8 mouse cellular contexts compared by ENCODE assay signal in genomic region chr12:24680096-24680491, GRCm38 (mm10). TPM values are rescaled to one million over a fixed set of nuclear protein-coding genes. Genes with fewer than 3 reads are reported as not detected.
DNase-seq lines count a peak whose midpoint lies in the region; ATAC-seq and TF ChIP-seq lines count a peak whose summit lies in the region.

No protein-coding gene starts in this region.

- H3K9ac ChIP-seq in lung, embryonic 14.5 days = peak overlapping the region; percentile 65

- no peak for TF ChIP-seq POLR2A in spleen, adult 2 months (IDR thresholded peaks at IDR 0.05; ENCODE audit: low read depth, low read length)
- no peak for TF ChIP-seq POLR2A in thymus, adult 2 months (IDR thresholded peaks at IDR 0.05; ENCODE audit: control insufficient read depth, extremely low read depth, insufficient read depth, low read length, poor library complexity)

- ATAC-seq in lung, embryonic 14.5 days (ENCODE audit: insufficient read depth) = peak; percentile 14; the same call in 1 of the 2 replicates

- no peaks in the 10 kb centered on the region for H3K36me3 ChIP-seq in spleen, adult 2 months (ENCODE audit: control insufficient read depth, insufficient read depth, low read length)
- H3K36me3 ChIP-seq in heart, embryonic 10.5 days = no peaks in the 10 kb centered on the region
- H3K36me3 ChIP-seq in lung, embryonic 14.5 days (ENCODE audit: insufficient read depth) = no peaks in the 10 kb centered on the region
- H3K36me3 ChIP-seq in thymus, adult 2 months (ENCODE audit: control insufficient read depth, insufficient read depth, low read length) = no peaks in the 10 kb centered on the region

- H3K4me1 ChIP-seq in spleen, adult 2 months (ENCODE audit: control insufficient read depth, insufficient read depth, insufficient read length) = peaks cover 5% of the 10 kb centered on the region; the same call in 1 of the 2 replicates
- H3K4me1 ChIP-seq in heart, embryonic 10.5 days = peaks cover 23% of the 10 kb centered on the region
- H3K4me1 ChIP-seq in lung, embryonic 14.5 days (ENCODE audit: insufficient read depth) = peaks cover 10% of the 10 kb centered on the region
- no peaks in the 10 kb centered on the region for H3K4me1 ChIP-seq in thymus, adult 2 months (replicated peaks; ENCODE audit: control insufficient read depth, insufficient read depth, low read length)

- no peak overlapping the region; the same call in 1 of the 2 replicates for H3K4me3 ChIP-seq in spleen, adult 2 months (ENCODE audit: extremely low read depth, insufficient read depth, insufficient read length)
- H3K4me3 ChIP-seq in heart, embryonic 10.5 days = peak overlapping the region; percentile 64
- peak overlapping the region; percentile 56 for H3K4me3 ChIP-seq in lung, embryonic 14.5 days (ENCODE audit: low read depth, low read length)
- no peak overlapping the region for H3K4me3 ChIP-seq in thymus, adult 2 months (ENCODE audit: control insufficient read depth, insufficient read depth, low read length)

- TF ChIP-seq CTCF in spleen, adult 2 months (IDR thresholded peaks at IDR 0.05; ENCODE audit: extremely low read depth, insufficient read depth, insufficient read length, insufficient replicate concordance) = no peak
- no peak for TF ChIP-seq CTCF in lung, embryonic 14.5 days (IDR thresholded peaks at IDR 0.05; ENCODE audit: low read depth)
- TF ChIP-seq CTCF in thymus, adult 2 months (IDR thresholded peaks at IDR 0.05; ENCODE audit: borderline replicate concordance, control insufficient read depth, extremely low read depth, insufficient read depth, low read length, poor library complexity) = no peak

- H3K9me3 ChIP-seq in heart, embryonic 10.5 days = no peaks in the 10 kb centered on the region
- H3K9me3 ChIP-seq in lung, embryonic 14.5 days (ENCODE audit: low read depth, low read length) = no peaks in the 10 kb centered on the region

- H3K4me2 ChIP-seq in lung, embryonic 14.5 days = peak overlapping the region; percentile 92

- WGBS in spleen, adult 2 months = 52% methylated on average over 9 of the region's 9 CpGs
- 16% methylated on average over 9 of the region's 9 CpGs for WGBS in heart, embryonic 10.5 days
- 6% methylated on average over 9 of the region's 9 CpGs for WGBS in lung, embryonic 14.5 days
- 63% methylated on average over 9 of the region's 9 CpGs for WGBS in thymus, adult 2 months

- peak overlapping the region; percentile 42; the same call in 1 of the 2 replicates for H3K27ac ChIP-seq in spleen, adult 2 months (ENCODE audit: insufficient read depth, low read length)
- H3K27ac ChIP-seq in heart, embryonic 10.5 days = peak overlapping the region; percentile 69; the same call in 1 of the 2 replicates
- no peak overlapping the region for H3K27ac ChIP-seq in lung, embryonic 14.5 days (ENCODE audit: low read depth)
- H3K27ac ChIP-seq in thymus, adult 2 months (ENCODE audit: control insufficient read depth, insufficient read depth, low read length) = no peak overlapping the region

- peaks cover 7% of the 10 kb centered on the region for H3K27me3 ChIP-seq in spleen, adult 2 months (ENCODE audit: control insufficient read depth, insufficient read depth, low read length)
- H3K27me3 ChIP-seq in heart, embryonic 10.5 days (ENCODE audit: insufficient read depth, poor library complexity, severe bottlenecking) = peaks cover 63% of the 10 kb centered on the region
- peaks cover 14% of the 10 kb centered on the region for H3K27me3 ChIP-seq in lung, embryonic 14.5 days (ENCODE audit: insufficient read depth, low read length)
- H3K27me3 ChIP-seq in thymus, adult 2 months (ENCODE audit: control insufficient read depth, insufficient read depth, low read length) = peaks cover 14% of the 10 kb centered on the region; the same call in 1 of the 2 replicates

- DNase-seq in spleen, adult 2 months (ENCODE audit: low read depth in 1 of 2, low spot score in 2 of 2) = no peak
- no peak for DNase-seq in spleen, postnatal 14 days (ENCODE audit: low spot score in 2 of 2)
- no peak for DNase-seq in heart, embryonic 10.5 days (ENCODE audit: low spot score)
- peak; percentile 60 for DNase-seq in kidney, adult 9 months
- peak; percentile 36 for DNase-seq in lung, embryonic 14.5 days
- peak; percentile 81 for DNase-seq in skeletal muscle tissue, adult 2 months (ENCODE audit: low read depth, low spot score)
- DNase-seq in thymus, adult 2 months = no peak
- DNase-seq in cerebellum, adult 9-11 months = no peak

RNA-seq across cellular contexts. Expression of gene Cys1, which starts 1.5 kb away (rescaled TPM):
- polyA plus RNA-seq in spleen, adult 2 months (2012; rRNA removed) = 2.2 and 2.7 TPM in 2 replicates
- 0.28 and 0.34 TPM in 2 replicates for polyA plus RNA-seq in heart, embryonic 10.5 days (2016; fragmentation: Nextera tagmentation; extraction: Ambion mirVana)
- 1.3 and 2.4 TPM in 2 replicates for polyA plus RNA-seq in lung, embryonic 14.5 days (2014; fragmentation: Nextera tagmentation; extraction: Ambion mirVana)
- polyA plus RNA-seq in thymus, adult 2 months (2012; rRNA removed) = 1.6 and 3.4 TPM in 2 replicates

RNA-seq across cellular contexts. Expression of gene Rrm2, which starts 27.9 kb away (rescaled TPM):
- polyA plus RNA-seq in spleen, adult 2 months (2012; rRNA removed) = 12.7 and 23.1 TPM in 2 replicates
- 307 TPM in 2 replicates for polyA plus RNA-seq in heart, embryonic 10.5 days (2016; fragmentation: Nextera tagmentation; extraction: Ambion mirVana)
- 219 and 221 TPM in 2 replicates for polyA plus RNA-seq in lung, embryonic 14.5 days (2014; fragmentation: Nextera tagmentation; extraction: Ambion mirVana)
- polyA plus RNA-seq in thymus, adult 2 months (2012; rRNA removed) = 77.4 and 166 TPM in 2 replicates

RNA-seq across cellular contexts. Expression of gene Klf11, which starts 29.0 kb away (rescaled TPM):
- polyA plus RNA-seq in spleen, adult 2 months (2012; rRNA removed) = 8.2 and 15.3 TPM in 2 replicates
- 12.0 and 16.2 TPM in 2 replicates for polyA plus RNA-seq in heart, embryonic 10.5 days (2016; fragmentation: Nextera tagmentation; extraction: Ambion mirVana)
- polyA plus RNA-seq in lung, embryonic 14.5 days (2014; fragmentation: Nextera tagmentation; extraction: Ambion mirVana) = 12.3 and 13.4 TPM in 2 replicates
- 4.9 and 6.5 TPM in 2 replicates for polyA plus RNA-seq in thymus, adult 2 months (2012; rRNA removed)

Comparison
In these comparisons a context has a peak if more than half of its experiments do, and no peak if none do; other contexts are left out.
1. DNase-seq: peak in kidney, adult 9 months (single experiment), lung, embryonic 14.5 days (single experiment) and skeletal muscle tissue, adult 2 months (single experiment); none in spleen, adult 2 months (0 of 2), spleen, postnatal 14 days (0 of 2), heart, embryonic 10.5 days (single experiment), thymus, adult 2 months (single experiment) and cerebellum, adult 9-11 months (single experiment).
2. H3K27ac ChIP-seq: peak in spleen, adult 2 months (single experiment) and heart, embryonic 10.5 days (single experiment); none in lung, embryonic 14.5 days (single experiment) and thymus, adult 2 months (single experiment).
3. H3K4me3 ChIP-seq: peak in heart, embryonic 10.5 days (single experiment) and lung, embryonic 14.5 days (single experiment); none in spleen, adult 2 months (single experiment) and thymus, adult 2 months (single experiment).